37 mouse cellular contexts compared by ENCODE assay signal in the genomic region with DNA sequence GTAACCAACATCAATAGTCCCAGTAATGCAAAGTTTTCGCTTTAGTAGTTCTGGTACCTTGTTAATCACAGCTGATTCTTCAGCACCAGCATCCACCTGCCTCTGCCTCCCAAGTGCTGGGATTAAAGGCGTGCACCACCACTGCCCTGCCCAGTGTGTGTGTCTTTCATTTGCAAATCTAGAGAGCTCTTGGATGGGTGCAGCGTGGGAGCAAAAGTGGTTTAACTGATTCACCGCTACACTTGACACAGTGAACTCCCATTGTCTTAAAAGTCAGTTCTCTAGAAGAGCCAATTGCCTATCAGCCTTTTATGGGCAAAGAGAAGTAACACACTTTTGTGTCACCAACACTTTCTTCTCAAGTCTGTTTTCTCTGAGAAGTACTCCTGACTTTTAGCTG. TPM values are rescaled to one million over a fixed set of nuclear protein-coding genes. Genes with fewer than 3 reads are reported as not detected.
"Had no signal": no experiment of that assay in that cellular context is flagged by ENCODE, and none has a peak within 500 bp of the region (broad histone marks: within the 10 kb centered on the region; RNA-seq: fewer than 3 reads in every experiment).

No protein-coding gene starts in this region.

- H3K27ac ChIP-seq: embryonic facial prominence, embryonic 10.5 days; embryonic facial prominence, embryonic 12.5 days; embryonic facial prominence, embryonic 13.5 days; embryonic facial prominence, embryonic 15.5 days; forebrain, embryonic 10.5 days; forebrain, embryonic 12.5 days; forebrain, embryonic 13.5 days; forebrain, embryonic 15.5 days; gastrocnemius, adult 2 months; heart, embryonic 10.5 days had no signal

- H3K36me3 ChIP-seq: embryonic facial prominence, embryonic 10.5 days; embryonic facial prominence, embryonic 12.5 days; embryonic facial prominence, embryonic 13.5 days; embryonic facial prominence, embryonic 15.5 days; forebrain, embryonic 10.5 days; forebrain, embryonic 12.5 days; forebrain, embryonic 15.5 days; heart, embryonic 10.5 days had no signal

- ATAC-seq: forebrain, embryonic 13.5 days; forebrain, embryonic 14.5 days; forebrain, embryonic 15.5 days; forebrain, embryonic 16.5 days; forebrain, postnatal 0 days had no signal

- H3K9ac ChIP-seq: embryonic facial prominence, embryonic 12.5 days; embryonic facial prominence, embryonic 13.5 days; embryonic facial prominence, embryonic 15.5 days; forebrain, embryonic 12.5 days; forebrain, embryonic 13.5 days; forebrain, embryonic 15.5 days; forebrain, postnatal 0 days had no signal

- H3K9me3 ChIP-seq: embryonic facial prominence, embryonic 10.5 days; embryonic facial prominence, embryonic 12.5 days; embryonic facial prominence, embryonic 13.5 days; embryonic facial prominence, embryonic 15.5 days; forebrain, embryonic 10.5 days; forebrain, embryonic 12.5 days; forebrain, embryonic 13.5 days; forebrain, embryonic 15.5 days; heart, embryonic 10.5 days had no signal

- DNase-seq: cerebellum, adult 9-10 months; cerebellum, adult 9-11 months; cerebellum, postnatal 10 days; cerebellum, postnatal 14 days; cerebellum, postnatal 25 days; embryo, embryonic 11 days; forebrain, postnatal 0 days; gastrocnemius, adult 2 months; gastrocnemius, postnatal 10 days; gastrocnemius, postnatal 14 days; gastrocnemius, postnatal 25 days; gastrocnemius, postnatal 36 days; heart, adult 18-20 months had no signal

- H3K27me3 ChIP-seq: embryonic facial prominence, embryonic 12.5 days; embryonic facial prominence, embryonic 13.5 days; embryonic facial prominence, embryonic 15.5 days; forebrain, embryonic 12.5 days; forebrain, embryonic 13.5 days; forebrain, embryonic 15.5 days had no signal

- H3K4me2 ChIP-seq: embryonic facial prominence, embryonic 12.5 days; embryonic facial prominence, embryonic 13.5 days; embryonic facial prominence, embryonic 15.5 days; forebrain, embryonic 12.5 days; forebrain, embryonic 13.5 days; forebrain, embryonic 15.5 days; heart, embryonic 11.5 days had no signal

- H3K4me1 ChIP-seq: embryonic facial prominence, embryonic 10.5 days; embryonic facial prominence, embryonic 12.5 days; embryonic facial prominence, embryonic 13.5 days; embryonic facial prominence, embryonic 15.5 days; forebrain, embryonic 10.5 days; forebrain, embryonic 12.5 days; forebrain, embryonic 13.5 days; forebrain, embryonic 15.5 days; heart, embryonic 10.5 days had no signal

- H3K4me3 ChIP-seq: embryonic facial prominence, embryonic 10.5 days; embryonic facial prominence, embryonic 12.5 days; embryonic facial prominence, embryonic 13.5 days; embryonic facial prominence, embryonic 15.5 days; erythroblast, embryonic 14.5 days; forebrain, embryonic 10.5 days; forebrain, embryonic 12.5 days; forebrain, embryonic 13.5 days; forebrain, embryonic 15.5 days; gastrocnemius, adult 2 months; heart, embryonic 10.5 days had no signal

RNA-seq across cellular contexts. Expression of a gene that starts 19.3 kb away (rescaled TPM):
- total RNA-seq: common myeloid progenitor, adult 5-6 weeks; forebrain, postnatal 0 days; gastrocnemius, adult 18-20 months; gastrocnemius, adult 2 months; gastrocnemius, adult 8-10 months; gastrocnemius, postnatal 10 days; gastrocnemius, postnatal 14 days; gastrocnemius, postnatal 25 days; gastrocnemius, postnatal 36 days; gastrocnemius, postnatal 4 days; granulocyte monocyte progenitor cell, adult 5-6 weeks; heart, adult 18-20 months; heart, adult 8-10 months had no signal
- polyA plus RNA-seq: cortical plate, adult 2 months; embryonic facial prominence, embryonic 10.5 days; embryonic facial prominence, embryonic 11.5 days; embryonic facial prominence, embryonic 12.5 days; embryonic facial prominence, embryonic 13.5 days; embryonic facial prominence, embryonic 14.5 days; embryonic facial prominence, embryonic 15.5 days; erythroblast, embryonic 14.5 days; forebrain, embryonic 10.5 days; forebrain, embryonic 11.5 days; forebrain, embryonic 12.5 days; forebrain, embryonic 13.5 days; forebrain, embryonic 14.5 days; forebrain, embryonic 15.5 days; forebrain, embryonic 16.5 days; forebrain, postnatal 0 days; frontal cortex, adult 2 months; heart, embryonic 10.5 days; heart, embryonic 11.5 days had no signal
